Mouse (Mus musculus) stomach, postnatal 0 days (tissue): ENCODE results near the gene Clec16a.

Experiments
- CTCF ChIP-seq: IDR thresholded peaks from 2 replicates; pipeline ENCODE4 v1.5.1; 2016; ENCODE audit warnings: antibody characterized with exemption, low read depth, mild to moderate bottlenecking, moderate library complexity
- EP300 ChIP-seq: optimal IDR thresholded peaks from 2 replicates; pipeline ENCODE3; 2016; ENCODE audit warnings: antibody characterized with exemption

DNA sequence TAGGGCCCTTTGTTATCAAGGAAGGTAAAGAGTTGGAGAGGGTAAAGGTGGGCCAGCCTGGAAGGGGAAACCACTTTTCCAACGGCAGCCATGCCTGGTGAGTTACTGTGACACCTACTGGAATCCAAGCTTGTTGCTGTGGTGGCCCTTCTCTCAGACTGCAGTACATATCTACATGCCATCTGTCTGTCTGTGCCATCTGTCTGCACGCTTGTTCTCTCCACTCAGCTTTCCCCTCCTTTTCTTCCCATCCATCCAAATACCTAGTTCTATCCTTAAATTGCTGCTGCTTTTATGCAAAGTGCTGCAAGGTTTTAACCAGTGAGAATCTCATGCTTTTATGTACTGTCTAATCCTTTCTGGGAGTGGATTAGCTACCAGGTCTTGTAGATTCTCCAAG is 4.5 kb downstream of the Clec16a start:
- TF ChIP-seq CTCF (no peak), EP300 (no peak)
